Mouse (Mus musculus) right cerebral cortex, postnatal 14 days (tissue): ENCODE measurements at regions not wholly inside any gene's neighbourhood (a gene's known extent, or its start where the extent isn't known, plus 50 kb on each side); places are given as distances from the start of the nearest gene placed in this dataset.

Experiments used
- DNase-seq: peaks from one replicate; pipeline ENCODE4 v3.0.0; 2022

GRCm38 (mm10) chr7:134541699-134542098, 128.8 kb upstream of the Dock1 start:
- DNase-seq = no peak

DNA sequence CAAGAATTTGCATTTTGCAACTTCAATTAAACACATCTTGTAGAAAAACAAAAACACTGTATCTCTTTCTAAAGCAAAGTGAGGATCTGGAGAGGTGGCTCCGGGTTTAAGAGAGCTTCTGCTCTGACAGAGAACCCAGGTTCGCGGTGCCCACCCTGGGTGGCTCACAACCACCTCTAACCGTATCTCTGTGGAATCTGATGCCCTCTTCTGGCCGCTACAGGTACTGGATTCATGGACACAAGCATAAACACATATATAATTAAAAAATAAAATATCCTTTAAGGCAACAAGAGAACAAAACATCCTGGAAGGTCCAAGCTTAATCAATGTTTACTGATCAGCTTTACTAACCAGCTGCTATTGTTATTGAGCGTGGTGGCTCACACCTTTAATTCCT, 124.3 kb upstream of the Dock1 start:
- DNase-seq = no peak

GRCm38 (mm10) chr7:134549286-134549919, 121.1 kb upstream of the Dock1 start:
- DNase-seq = no peak

DNA sequence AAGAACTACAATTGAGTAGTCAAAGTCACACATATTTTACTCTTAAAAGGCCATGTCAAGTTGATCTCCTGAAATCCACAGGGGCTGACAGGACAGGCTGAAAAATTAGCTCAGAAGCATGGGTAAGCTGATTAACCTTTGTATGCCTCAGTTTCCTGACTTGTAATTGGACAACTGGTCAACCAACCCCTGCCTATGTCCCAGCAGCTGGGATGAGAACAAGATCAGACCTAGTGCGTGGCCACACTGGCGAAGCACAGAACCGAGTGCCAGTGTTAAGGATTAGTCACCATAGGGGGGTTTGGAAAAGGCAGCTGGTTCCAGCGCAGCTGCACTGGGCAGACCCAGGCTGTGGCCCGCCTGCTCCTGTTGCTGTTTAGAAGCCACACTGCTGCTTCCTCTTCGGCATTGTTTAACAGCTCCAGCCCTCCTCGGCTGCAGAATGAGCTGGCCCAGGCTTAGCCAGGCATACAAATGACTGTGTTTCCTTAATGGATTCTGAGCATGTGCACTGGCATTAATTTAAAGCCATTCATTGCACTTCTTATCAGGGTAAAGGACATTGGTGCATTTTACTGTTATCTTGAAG, 120.1 kb upstream of the Dock1 start:
- DNase-seq = peak; percentile 10

DNA sequence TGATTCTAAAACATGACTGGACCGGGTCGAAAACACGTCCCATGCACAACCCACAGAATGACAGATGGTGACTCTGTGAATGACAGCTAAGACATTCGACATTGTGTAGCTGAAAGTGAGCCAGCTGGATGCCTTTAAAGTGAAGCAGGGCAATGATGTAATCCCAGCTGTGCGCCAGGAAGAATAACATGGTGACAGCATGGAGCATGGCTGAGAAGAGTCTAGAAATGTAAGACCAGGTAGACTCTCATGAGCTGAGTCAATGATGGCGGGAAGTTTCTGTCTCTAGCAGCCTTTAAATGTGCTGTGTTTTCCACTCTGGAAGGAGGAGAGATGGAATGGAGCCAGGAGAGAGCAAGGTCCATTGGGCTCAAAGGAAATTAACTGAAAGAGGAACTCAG, 118.4 kb upstream of the Dock1 start:
- no peak for DNase-seq

GRCm38 (mm10) chr7:134556061-134556460, 114.4 kb upstream of the Dock1 start:
- DNase-seq = peak; percentile 6

GRCm38 (mm10) chr7:134566322-134566721, 104.1 kb upstream of the Dock1 start:
- DNase-seq = peak; percentile 72

- DNase-seq = no peak
Measured at GRCm38 (mm10) chr7:134569247-134569646, 101.2 kb upstream of the Dock1 start.

GRCm38 (mm10) chr7:134570176-134570810, 100.2 kb upstream of the Dock1 start:
- DNase-seq = no peak

DNA sequence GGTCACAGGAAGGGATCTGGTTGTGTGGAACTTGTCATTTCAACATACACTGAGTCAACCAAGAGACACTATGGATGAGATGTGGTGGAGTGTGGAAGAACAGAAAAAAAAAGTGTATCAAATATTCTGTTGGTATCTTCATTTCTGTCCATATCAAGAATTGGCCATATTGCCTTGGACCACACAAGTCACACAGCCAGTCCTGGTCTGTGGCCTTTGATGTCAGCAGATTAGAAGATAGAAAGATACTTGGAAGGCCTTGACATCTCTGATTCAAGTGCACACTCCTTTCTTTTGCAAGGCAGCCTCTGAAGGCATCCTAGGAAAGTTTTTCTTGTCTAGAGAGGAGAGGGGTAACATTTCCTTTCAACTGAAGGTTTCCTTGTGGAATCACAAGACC, 88.7 kb upstream of the Dock1 start:
- no peak for DNase-seq

- DNase-seq = no peak
Measured at GRCm38 (mm10) chr7:134585478-134585877, 85.0 kb upstream of the Dock1 start.

DNA sequence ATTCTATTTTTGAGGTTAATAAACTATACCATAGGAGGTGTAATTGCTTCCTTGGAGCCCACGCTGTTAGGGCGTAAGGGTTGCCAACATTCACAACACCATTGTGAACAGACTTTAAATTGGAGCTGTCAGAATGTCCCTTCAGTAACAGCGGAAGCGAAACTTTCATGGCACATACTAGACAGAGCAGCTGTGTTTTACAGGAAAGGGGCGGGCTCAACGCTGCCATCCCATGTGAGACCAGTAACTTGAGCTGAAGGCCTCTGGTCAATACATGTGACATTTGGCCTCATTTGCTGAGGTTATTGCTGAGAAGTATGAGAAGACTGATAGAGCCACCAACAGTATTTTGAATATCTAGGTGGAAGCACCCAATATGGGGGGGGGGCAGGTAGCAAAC, 83.5 kb upstream of the Dock1 start:
- DNase-seq = no peak

GRCm38 (mm10) chr7:134607886-134608285, 62.6 kb upstream of the Dock1 start:
- no peak for DNase-seq

DNA sequence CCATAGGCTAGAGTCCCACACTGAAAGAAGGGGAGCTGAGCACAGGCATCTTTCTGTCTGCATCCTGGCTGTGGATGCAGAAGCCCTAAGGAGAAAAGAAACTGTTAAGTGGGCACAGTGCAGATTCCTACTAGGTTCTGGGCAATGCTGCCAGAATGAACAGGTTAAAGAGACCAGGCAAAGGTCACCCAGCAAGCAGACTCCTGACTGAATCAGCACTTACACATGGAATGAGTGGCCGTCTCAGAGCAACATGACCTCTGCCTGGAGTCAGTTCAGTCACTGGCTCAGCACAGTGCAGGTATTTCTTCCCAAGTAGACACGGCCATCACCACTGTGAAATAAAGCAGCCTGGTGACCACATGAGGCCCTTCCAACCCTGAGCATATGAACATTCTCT, 60.3 kb upstream of the Dock1 start:
- DNase-seq = no peak

- no peak for DNase-seq
Measured at GRCm38 (mm10) chr7:134611371-134611770, 59.1 kb upstream of the Dock1 start.

DNA sequence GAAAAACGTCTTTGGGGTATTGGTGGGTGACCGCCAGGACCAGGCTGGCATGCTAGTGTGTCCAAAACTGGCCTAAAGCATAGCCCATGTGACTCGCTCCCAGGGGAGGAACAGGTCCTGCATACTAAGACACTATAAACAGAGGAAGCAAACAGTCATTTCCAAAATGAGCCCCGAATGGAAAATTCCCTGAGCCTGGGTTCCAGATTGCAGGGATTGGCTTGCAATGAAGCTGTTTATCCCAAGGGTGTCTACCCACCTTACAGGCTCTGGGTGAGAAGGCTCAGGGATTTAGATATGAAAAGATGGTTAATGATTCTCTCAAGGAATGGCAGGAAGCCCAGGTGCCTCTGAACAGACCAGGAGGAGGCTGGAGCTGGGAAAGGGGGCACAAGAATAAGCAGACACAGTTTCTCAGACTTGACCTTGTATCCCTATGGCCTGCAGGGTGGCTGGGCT, 58.2 kb upstream of the Dock1 start:
- DNase-seq = no peak

GRCm38 (mm10) chr7:134619220-134619975, 51.1 kb upstream of the Dock1 start:
- DNase-seq = no peak

GRCm38 (mm10) chr7:134620006-134620405, 50.4 kb upstream of the Dock1 start:
- no peak for DNase-seq
